Mouse (Mus musculus): ENCODE data around the gene Dmkn. TPM values are rescaled to one million over a fixed set of nuclear protein-coding genes. Genes with fewer than 3 reads are reported as not detected.
"Not testable (repeated sequence)": the region's sequence is repeated elsewhere in the genome, so short reads cannot be mapped to it uniquely, and the experiment has no call there.

Gene Dmkn
- total RNA-seq, 1 experiment from 2014 or later, result 4.2 TPM

DNA sequence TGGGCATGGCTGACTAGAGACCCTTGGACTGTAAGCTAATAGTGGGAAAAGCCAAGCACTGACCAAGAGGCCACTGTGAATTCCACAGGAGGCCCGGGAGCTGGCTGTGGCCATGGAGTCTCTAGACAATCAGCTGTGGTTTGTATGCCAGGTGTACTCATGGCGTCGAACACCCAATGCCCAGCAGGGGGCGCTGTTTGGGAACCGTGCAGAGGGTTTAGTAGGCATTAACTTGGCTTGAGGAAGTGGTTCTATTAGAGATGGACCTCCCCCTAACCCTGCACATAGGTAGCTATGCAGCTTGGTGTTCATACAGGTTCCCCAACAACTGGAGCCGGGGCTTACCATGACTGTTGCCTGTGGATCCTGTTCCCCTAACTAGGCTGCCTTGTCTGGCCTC is 42.4 kb downstream of the Dmkn start:
- ATAC-seq (replicated peaks; ENCODE audit: low read depth, poor library complexity, severe bottlenecking), result peak; percentile 77

DNA sequence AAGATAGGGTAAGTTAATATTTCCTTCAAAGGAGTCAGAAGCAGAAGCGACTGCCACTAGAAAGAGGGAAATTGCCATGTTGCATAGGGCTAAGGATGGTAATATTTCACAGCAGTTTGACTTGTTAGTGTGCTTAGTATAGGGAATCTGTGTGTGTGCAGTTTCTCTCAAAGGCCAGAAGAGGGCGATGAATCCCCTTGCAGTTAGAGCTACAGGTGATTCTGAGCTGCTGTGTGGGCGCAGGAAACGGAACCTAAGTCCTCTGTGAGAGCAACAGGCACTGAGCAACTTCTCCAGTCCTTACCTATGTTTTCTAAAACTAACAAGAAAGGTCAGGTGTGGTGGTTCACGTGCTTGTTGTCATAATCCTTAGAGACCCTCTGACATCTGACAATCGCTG is 46.8 kb downstream of the Dmkn start:
- ATAC-seq (replicated peaks; ENCODE audit: low read depth, poor library complexity, severe bottlenecking), result no peak

- ATAC-seq (replicated peaks; ENCODE audit: low read depth, poor library complexity, severe bottlenecking), result peak; percentile 84
Measured at GRCm38 (mm10) chr7:30811757-30812290, 48.3 kb downstream of the Dmkn start.

DNA sequence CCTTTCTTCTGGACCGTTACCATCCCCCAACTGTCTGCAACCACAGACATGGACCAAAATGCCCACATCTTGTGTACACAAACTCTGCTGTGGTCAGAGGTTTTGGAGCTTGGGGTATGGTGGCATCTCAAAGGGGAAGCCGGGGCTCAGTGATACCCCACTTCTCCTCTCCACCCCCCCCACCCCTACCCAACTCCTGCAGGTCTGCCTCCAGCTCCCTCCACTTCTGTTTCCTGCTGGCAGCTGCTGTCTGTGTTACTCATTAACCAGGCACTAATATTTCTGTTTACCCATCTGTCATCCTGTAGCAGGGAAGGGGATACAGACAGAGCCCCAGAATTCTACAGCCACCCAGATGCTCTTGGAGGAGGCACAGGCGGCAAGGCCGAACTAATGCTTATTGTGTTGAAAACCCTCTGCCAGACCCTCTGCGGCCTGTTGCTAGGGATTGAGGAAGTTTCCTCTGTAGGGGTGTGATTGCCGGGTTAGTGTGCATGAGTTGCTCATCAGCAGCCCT is 48.8 kb downstream of the Dmkn start:
- peak; percentile 79 for ATAC-seq (replicated peaks; ENCODE audit: low read depth, poor library complexity, severe bottlenecking)

DNA sequence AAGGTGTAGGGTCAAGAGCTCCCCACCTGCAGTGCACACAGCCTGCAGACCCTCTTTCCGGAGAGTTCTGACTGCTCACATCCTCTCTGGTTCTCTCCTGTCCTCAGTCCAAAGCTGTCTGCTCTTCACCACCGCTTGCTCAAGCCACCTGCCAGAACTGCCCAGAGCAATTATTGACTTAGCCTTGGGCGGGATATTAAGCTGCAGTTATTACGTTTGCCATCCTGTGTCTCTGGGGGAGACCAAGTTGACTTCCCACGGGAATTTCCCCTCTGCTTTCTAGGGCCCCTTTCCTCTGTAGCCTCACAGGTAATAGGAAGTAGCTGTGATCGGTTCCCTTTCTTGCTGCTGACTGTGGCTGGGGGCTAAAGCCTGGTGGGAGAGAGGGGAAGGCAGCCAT is 56.6 kb downstream of the Dmkn start:
- 0 out of 2 replicates have a peak, but pooled peaks have one; percentile 12 for ATAC-seq (replicated peaks; ENCODE audit: low read depth, poor library complexity, severe bottlenecking)

DNA sequence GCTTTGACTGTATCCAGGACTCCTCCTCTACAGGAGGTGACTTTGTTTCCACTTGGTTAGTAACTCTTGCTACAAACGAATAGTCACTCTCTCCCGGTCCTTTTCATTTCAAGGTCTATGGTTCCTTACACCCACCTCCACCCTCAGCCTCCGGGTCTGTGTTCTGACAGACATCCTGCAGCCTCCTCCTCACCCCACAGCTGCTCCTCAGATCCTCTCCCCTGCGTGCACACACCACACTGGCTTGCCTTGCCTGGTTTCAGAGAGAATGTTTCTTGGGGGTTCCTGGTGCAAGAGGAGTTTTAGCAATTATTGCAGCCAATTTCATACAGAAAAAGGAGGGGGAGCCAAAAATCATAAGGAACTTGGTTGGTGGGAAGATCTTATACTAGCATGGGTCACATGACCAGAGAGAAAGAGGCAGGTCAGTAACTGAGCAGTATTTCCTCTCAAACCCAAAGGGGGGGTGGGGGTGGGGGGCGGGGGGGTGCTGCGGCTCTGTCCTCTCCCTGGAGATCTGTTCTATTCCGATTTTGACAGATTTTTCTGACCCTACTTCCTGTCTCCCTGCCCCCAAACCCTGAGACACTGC is 57.4 kb downstream of the Dmkn start:
- peak; percentile 50 for ATAC-seq (replicated peaks; ENCODE audit: low read depth, poor library complexity, severe bottlenecking)

- no peak; the same call in 1 of the 2 replicates for ATAC-seq (replicated peaks; ENCODE audit: low read depth, poor library complexity, severe bottlenecking)
Measured at GRCm38 (mm10) chr7:30821532-30821931, 58.0 kb downstream of the Dmkn start.

- no peak for ATAC-seq (replicated peaks; ENCODE audit: low read depth, poor library complexity, severe bottlenecking)
Measured at GRCm38 (mm10) chr7:30823675-30824074, 60.1 kb downstream of the Dmkn start, which contains the start of gene Ffar2. Ffar2 (minus strand) TSS chr7:30823775.

DNA sequence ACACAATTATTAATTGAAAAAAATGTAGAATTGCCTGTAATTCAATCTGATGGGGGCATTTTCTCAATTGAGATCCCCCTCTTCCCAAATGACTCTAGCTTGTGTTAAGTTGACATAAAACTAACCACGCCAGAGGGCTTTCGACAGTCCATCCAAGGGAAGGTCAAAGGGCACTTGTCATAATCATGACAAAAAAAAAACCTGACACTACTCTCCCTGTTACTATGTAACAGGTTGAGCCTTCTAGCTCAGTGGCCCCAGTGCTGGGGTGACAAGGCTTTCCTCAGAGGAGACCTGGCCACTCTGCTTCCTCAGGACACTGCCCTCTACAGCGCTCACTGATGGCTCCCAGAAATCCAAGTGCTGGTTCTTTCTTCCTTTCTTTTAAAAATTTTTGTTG is 60.8 kb downstream of the Dmkn start:
- no peak for ATAC-seq (replicated peaks; ENCODE audit: low read depth, poor library complexity, severe bottlenecking)

- no peak for ATAC-seq (replicated peaks; ENCODE audit: low read depth, poor library complexity, severe bottlenecking)
Measured at GRCm38 (mm10) chr7:30826660-30827059, 63.1 kb downstream of the Dmkn start.

DNA sequence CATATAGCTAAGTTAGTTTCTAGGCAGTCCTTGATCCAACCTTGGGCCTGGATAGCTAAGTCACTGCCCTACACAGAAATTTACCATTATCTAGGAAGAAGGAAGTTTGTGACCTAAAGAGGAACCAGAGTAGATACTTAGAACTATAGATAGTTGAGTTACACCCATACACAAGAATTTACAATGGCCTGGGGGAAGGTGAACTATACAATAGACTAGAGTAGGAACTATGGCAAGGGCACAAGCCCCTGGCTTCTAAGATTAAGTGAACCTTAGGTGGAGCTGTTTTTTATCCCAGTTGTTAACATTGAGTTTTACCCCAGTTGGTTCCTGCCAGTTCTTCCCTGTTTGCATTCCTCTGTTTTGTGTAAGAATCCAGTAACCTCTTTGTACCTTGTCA is 65.3 kb downstream of the Dmkn start:
- not testable (repeated sequence) for ATAC-seq (replicated peaks; ENCODE audit: low read depth, poor library complexity, severe bottlenecking)

GRCm38 (mm10) chr7:30829428-30829827 is 65.9 kb downstream of the Dmkn start:
- ATAC-seq (replicated peaks; ENCODE audit: low read depth, poor library complexity, severe bottlenecking), result no peak

Other genes starting within 250 kb of the Dmkn start
- 5.2 and 9.1 TPM in 2 replicates for gene Arhgap33, start 228.7 kb upstream of the Dmkn start, total RNA-seq (2017)
- gene Hspb6, start 211.6 kb upstream of the Dmkn start, total RNA-seq (2017), result 3.2 and 4.2 TPM in 2 replicates
- 4.7 TPM in 2 replicates for gene Proser3, start 211.5 kb upstream of the Dmkn start, total RNA-seq (2017)
- gene Lin37, start 203.9 kb upstream of the Dmkn start, total RNA-seq (2017), result 20.8 and 21.2 TPM in 2 replicates
- gene U2af1l4, start 200.5 kb upstream of the Dmkn start, total RNA-seq (2017), result 58.2 and 68.5 TPM in 2 replicates
- 3.7 and 5.4 TPM in 2 replicates for gene Gm49396, start 200.4 kb upstream of the Dmkn start, total RNA-seq (2017)
- 117 and 174 TPM in 2 replicates for gene Psenen, start 200.1 kb upstream of the Dmkn start, total RNA-seq (2017)
- gene Igflr1, start 198.3 kb upstream of the Dmkn start, total RNA-seq (2017), result 1.8 TPM in 1 of 2 replicates, not detected in the other
- 8.9 and 24.9 TPM in 2 replicates for gene Kmt2b, start 175.0 kb upstream of the Dmkn start, total RNA-seq (2017)
- gene Zbtb32, start 164.8 kb upstream of the Dmkn start, total RNA-seq (2017), result 0.32 TPM in 1 of 2 replicates, not detected in the other
- not detected in 2 replicates for gene Upk1a, start 150.9 kb upstream of the Dmkn start, total RNA-seq (2017)
- gene Cox6b1, start 137.6 kb upstream of the Dmkn start, total RNA-seq (2017), result 396 and 504 TPM in 2 replicates
- not detected in 2 replicates for gene Etv2, start 127.9 kb upstream of the Dmkn start, total RNA-seq (2017)
- gene Rbm42, start 113.4 kb upstream of the Dmkn start, total RNA-seq (2017), result 39.4 and 47.8 TPM in 2 replicates
- 17.2 and 27.1 TPM in 2 replicates for gene Haus5, start 98.8 kb upstream of the Dmkn start, total RNA-seq (2017)
- gene Pmis2, start 92.2 kb upstream of the Dmkn start, total RNA-seq (2017), result not detected in 2 replicates
- not detected in 2 replicates for gene 2200002J24Rik, start 64.8 kb upstream of the Dmkn start, total RNA-seq (2017)
- 1.1 and 1.8 TPM in 2 replicates for gene Atp4a, start 51.5 kb upstream of the Dmkn start, total RNA-seq (2017)
- 51.1 and 61.8 TPM in 2 replicates for gene Tmem147, start 34.2 kb upstream of the Dmkn start, total RNA-seq (2017)
- gene Gapdhs, start 20.1 kb upstream of the Dmkn start, total RNA-seq (2017), result not detected in 2 replicates
- gene Sbsn, start 12.3 kb upstream of the Dmkn start, total RNA-seq (2017), result 0.78 TPM in 1 of 2 replicates, not detected in the other
- gene Krtdap, start 24.1 kb downstream of the Dmkn start, total RNA-seq (2017), result not detected in 2 replicates
- 20.3 and 28.0 TPM in 2 replicates for gene Ffar2, start 60.0 kb downstream of the Dmkn start, total RNA-seq (2017)
- not detected in 2 replicates for gene Ffar3, start 92.4 kb downstream of the Dmkn start, total RNA-seq (2017)
- gene Ffar1, start 97.8 kb downstream of the Dmkn start, total RNA-seq (2017), result not detected in 2 replicates
- gene Cd22, start 116.6 kb downstream of the Dmkn start, total RNA-seq (2017), result 0.29 and 7.6 TPM in 2 replicates
- not detected in 2 replicates for gene Mag, start 151.1 kb downstream of the Dmkn start, total RNA-seq (2017)
- not detected in 2 replicates for gene Hamp2, start 160.9 kb downstream of the Dmkn start, total RNA-seq (2017)
- gene Hamp, start 180.3 kb downstream of the Dmkn start, total RNA-seq (2017), result not detected in 2 replicates
- gene Usf2, start 193.0 kb downstream of the Dmkn start, total RNA-seq (2017), result 130 and 138 TPM in 2 replicates
- gene Lsr, start 209.7 kb downstream of the Dmkn start, total RNA-seq (2017), result 1.1 TPM in 1 of 2 replicates, not detected in the other
- not detected in 2 replicates for gene Fam187b, start 210.0 kb downstream of the Dmkn start, total RNA-seq (2017)